ENCODE assay signal across 8 mouse cellular contexts in genomic region chr7:28919815-28920214, GRCm38 (mm10). TPM values are rescaled to one million over a fixed set of nuclear protein-coding genes. Genes with fewer than 3 reads are reported as not detected.
DNase-seq lines count a peak whose midpoint lies in the region; ATAC-seq and TF ChIP-seq lines count a peak whose summit lies in the region.

No protein-coding gene starts in this region.

- H3K9me3 ChIP-seq in intestine, embryonic 16.5 days (ENCODE audit: control insufficient read depth, low read length), result no peaks in the 10 kb centered on the region
- H3K9me3 ChIP-seq in liver, embryonic 15.5 days (replicated peaks), result no peaks in the 10 kb centered on the region

- H3K27ac ChIP-seq in spleen, adult 2 months (ENCODE audit: insufficient read depth, low read length), result peak overlapping the region; percentile 26; the same call in 1 of the 2 replicates
- H3K27ac ChIP-seq in intestine, embryonic 16.5 days (ENCODE audit: low read length), result peak overlapping the region; percentile 91
- peak overlapping the region; percentile 53 for H3K27ac ChIP-seq in liver, embryonic 15.5 days (replicated peaks)

- WGBS in spleen, adult 2 months, result 84% methylated on average over 6 of the region's 6 CpGs
- 26% methylated on average over 6 of the region's 6 CpGs for WGBS in intestine, embryonic 16.5 days
- 53% methylated on average over 6 of the region's 6 CpGs for WGBS in liver, embryonic 15.5 days (ENCODE audit: insufficient replicate concordance)

- H3K9ac ChIP-seq in intestine, embryonic 16.5 days (ENCODE audit: low read depth, low read length), result peak overlapping the region; percentile 40; the same call in 1 of the 2 replicates
- 0 out of 2 replicates have a peak overlapping the region, but pooled peaks have one; percentile 15 for H3K9ac ChIP-seq in liver, embryonic 15.5 days

- 0 out of 2 replicates have a peak overlapping the region, but pooled peaks have one; percentile 11 for H3K4me2 ChIP-seq in intestine, embryonic 16.5 days (ENCODE audit: low read depth, low read length)
- H3K4me2 ChIP-seq in liver, embryonic 15.5 days, result no peak overlapping the region

- no peaks in the 10 kb centered on the region; the same call in 1 of the 2 replicates for H3K4me1 ChIP-seq in spleen, adult 2 months (ENCODE audit: control insufficient read depth, insufficient read depth, insufficient read length)
- peaks cover 83% of the 10 kb centered on the region for H3K4me1 ChIP-seq in intestine, embryonic 16.5 days (ENCODE audit: control insufficient read depth, insufficient read depth, low read length)
- peaks cover 79% of the 10 kb centered on the region for H3K4me1 ChIP-seq in liver, embryonic 15.5 days (replicated peaks)

- H3K36me3 ChIP-seq in spleen, adult 2 months (ENCODE audit: control insufficient read depth, insufficient read depth, low read length), result peaks cover 23% of the 10 kb centered on the region
- H3K36me3 ChIP-seq in intestine, embryonic 16.5 days (ENCODE audit: control insufficient read depth, insufficient read depth, low read length), result peaks cover 24% of the 10 kb centered on the region
- H3K36me3 ChIP-seq in liver, embryonic 15.5 days (replicated peaks), result peaks cover 65% of the 10 kb centered on the region

- peak; percentile 58 for ATAC-seq in intestine, embryonic 16.5 days
- ATAC-seq in liver, embryonic 15.5 days (ENCODE audit: insufficient read depth), result no peak
- ATAC-seq in megakaryocyte, adult 5-6 weeks (ENCODE audit: poor library complexity, severe bottlenecking), result no peak

- no peaks in the 10 kb centered on the region for H3K27me3 ChIP-seq in spleen, adult 2 months (ENCODE audit: control insufficient read depth, insufficient read depth, low read length)
- no peaks in the 10 kb centered on the region for H3K27me3 ChIP-seq in intestine, embryonic 16.5 days (replicated peaks; ENCODE audit: control insufficient read depth, insufficient read depth, low read length)
- H3K27me3 ChIP-seq in liver, embryonic 15.5 days, result no peaks in the 10 kb centered on the region

- H3K4me3 ChIP-seq in spleen, adult 2 months (ENCODE audit: extremely low read depth, insufficient read depth, insufficient read length), result no peak overlapping the region
- H3K4me3 ChIP-seq in intestine, embryonic 16.5 days (ENCODE audit: low read length), result no peak overlapping the region
- no peak overlapping the region for H3K4me3 ChIP-seq in liver, embryonic 15.5 days (replicated peaks)

- DNase-seq in spleen, adult 2 months (ENCODE audit: low read depth in 1 of 2, low spot score in 2 of 2), result peak in 1 of 2 experiments; percentile 14
- no peak for DNase-seq in spleen, adult 12 weeks (ENCODE audit: low spot score)
- DNase-seq in cerebellum, postnatal 36 days, result peak; percentile 45 to 58
- DNase-seq in gastrocnemius, postnatal 4 days (ENCODE audit: low spot score in 2 of 2), result peak; percentile 74 to 89
- peak; percentile 57 for DNase-seq in retina, embryonic 14.5 days (ENCODE audit: low spot score)

- TF ChIP-seq CTCF in spleen, adult 2 months (IDR thresholded peaks at IDR 0.05; ENCODE audit: extremely low read depth, insufficient read depth, insufficient read length, insufficient replicate concordance), result no peak

- TF ChIP-seq POLR2A in spleen, adult 2 months (IDR thresholded peaks at IDR 0.05; ENCODE audit: low read depth, low read length), result no peak

RNA-seq across cellular contexts. Expression of gene Capn12, which starts 38.6 kb away (rescaled TPM):
- 0.13 and 0.14 TPM in 2 replicates for polyA plus RNA-seq in spleen, adult 2 months (2012; rRNA removed)
- under 1 TPM; 0.10 to 0.20 TPM for total RNA-seq in gastrocnemius, postnatal 4 days (2021)
- polyA plus RNA-seq in intestine, embryonic 16.5 days (2015; fragmentation: Nextera tagmentation; extraction: Ambion mirVana), result 0.29 and 0.39 TPM in 2 replicates
- 0.08 and 0.15 TPM in 2 replicates for polyA plus RNA-seq in liver, embryonic 15.5 days (2015; fragmentation: Nextera tagmentation; extraction: Ambion mirVana)
- total RNA-seq in megakaryocyte, adult 5-6 weeks (2015), result not detected in 2 replicates
- total RNA-seq in megakaryocyte, adult 5-6 weeks (2017), result not detected in 2 replicates

RNA-seq across cellular contexts. Expression of gene Actn4, which starts 42.3 kb away (rescaled TPM):
- 156 and 192 TPM in 2 replicates for polyA plus RNA-seq in spleen, adult 2 months (2012; rRNA removed)
- 100 to 1,000 TPM; 133 to 160 TPM for total RNA-seq in gastrocnemius, postnatal 4 days (2021)
- 402 and 447 TPM in 2 replicates for polyA plus RNA-seq in intestine, embryonic 16.5 days (2015; fragmentation: Nextera tagmentation; extraction: Ambion mirVana)
- 126 and 147 TPM in 2 replicates for polyA plus RNA-seq in liver, embryonic 15.5 days (2015; fragmentation: Nextera tagmentation; extraction: Ambion mirVana)
- total RNA-seq in megakaryocyte, adult 5-6 weeks (2015), result 82.5 and 87.8 TPM in 2 replicates
- total RNA-seq in megakaryocyte, adult 5-6 weeks (2017), result 44.7 and 55.1 TPM in 2 replicates

RNA-seq across cellular contexts. Expression of gene Lgals7, which starts 56.2 kb away (rescaled TPM):
- polyA plus RNA-seq in spleen, adult 2 months (2012; rRNA removed), result 0.34 and 0.48 TPM in 2 replicates
- total RNA-seq in gastrocnemius, postnatal 4 days (2021), result 1 to 10 TPM in 1 of 2 experiments, under 1 TPM in 1; 0.52 to 2.3 TPM
- polyA plus RNA-seq in intestine, embryonic 16.5 days (2015; fragmentation: Nextera tagmentation; extraction: Ambion mirVana), result 0.56 and 0.97 TPM in 2 replicates
- 0.24 TPM in 1 of 2 replicates, not detected in the other for polyA plus RNA-seq in liver, embryonic 15.5 days (2015; fragmentation: Nextera tagmentation; extraction: Ambion mirVana)
- total RNA-seq in megakaryocyte, adult 5-6 weeks (2015), result not detected in 2 replicates
- not detected in 2 replicates for total RNA-seq in megakaryocyte, adult 5-6 weeks (2017)

Comparison
In these comparisons a context has a peak if more than half of its experiments do, and no peak if none do; other contexts are left out.
1. H3K27ac ChIP-seq: peak in every context shown above with its lines; median percentile 91 in intestine, embryonic 16.5 days; 53 in liver, embryonic 15.5 days; 26 in spleen, adult 2 months.